Mouse (Mus musculus) cerebellum, adult 11-12 months (tissue): ENCODE results near the gene E4f1.

ENCODE experiments used
- DNase-seq: peaks from one replicate; pipeline ENCODE4 v3.0.0; 2022

E4f1 gene

DNA sequence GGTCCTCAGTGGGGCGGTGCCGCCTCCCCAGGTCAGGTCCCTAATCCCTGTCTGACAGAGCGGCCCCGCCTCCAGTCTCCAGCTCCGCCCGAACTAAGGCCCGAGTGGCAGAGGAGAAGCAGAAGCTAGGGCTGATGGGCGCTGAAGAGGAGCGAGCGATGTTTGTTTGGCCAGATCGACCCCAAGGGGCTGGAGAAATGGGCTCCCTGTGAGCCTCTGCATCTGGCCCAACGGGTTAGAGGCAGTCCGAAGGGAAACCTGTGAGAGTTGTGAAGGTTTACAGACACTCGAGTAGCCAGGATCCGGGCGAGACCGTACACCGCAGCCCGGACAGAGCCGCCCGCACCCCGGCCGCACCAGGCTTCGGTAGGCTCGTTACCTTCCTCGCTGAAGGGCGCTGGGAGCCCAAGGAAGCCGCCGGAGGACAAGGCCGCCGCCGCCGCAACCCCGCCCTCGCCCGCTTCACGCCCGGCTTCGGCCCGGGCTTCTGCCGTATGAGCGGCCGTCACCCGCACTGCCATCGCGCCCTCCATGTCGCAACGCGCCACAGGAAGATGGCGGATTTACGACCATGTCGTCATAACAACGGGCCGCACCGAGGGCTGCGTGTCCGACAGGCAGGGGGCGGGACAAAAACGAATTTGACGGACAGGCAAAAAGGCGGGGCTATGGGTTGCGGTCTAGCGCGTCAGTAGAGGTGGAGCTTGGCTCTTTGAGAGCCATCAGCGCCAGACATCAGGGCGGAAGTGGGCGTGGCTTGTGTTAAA lies 15.2 kb downstream of the E4f1 start:
- peak; percentile 99 for DNase-seq

GRCm38 (mm10) chr17:24454218-24454755 lies 15.8 kb downstream of the E4f1 start:
- DNase-seq, result no peak

- DNase-seq, result peak; percentile 43
Observed at GRCm38 (mm10) chr17:24453372-24453771, 16.7 kb downstream of the E4f1 start.

DNA sequence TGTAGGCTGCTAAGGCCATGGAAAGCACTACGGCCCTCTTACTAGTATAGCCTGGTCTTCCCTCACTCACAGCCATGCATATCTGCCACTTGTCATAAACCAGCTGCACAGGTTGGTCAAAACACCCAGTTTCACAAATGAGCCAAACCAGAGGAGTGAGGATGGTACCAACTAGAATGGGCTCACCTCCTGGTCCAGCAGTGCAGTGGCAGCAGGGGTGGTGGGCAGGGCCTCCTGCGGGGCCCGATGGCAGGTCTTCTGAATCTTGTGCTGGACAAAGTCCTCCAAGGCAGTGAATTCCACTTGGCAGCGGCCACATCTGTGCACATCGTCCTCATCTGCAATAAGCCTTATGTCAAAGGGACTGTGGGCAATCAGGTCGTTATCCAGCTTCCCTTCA lies 18.9 kb downstream of the E4f1 start:
- peak; percentile 23 for DNase-seq

- no peak for DNase-seq
Observed at GRCm38 (mm10) chr17:24449507-24449906, 20.6 kb downstream of the E4f1 start.

DNA sequence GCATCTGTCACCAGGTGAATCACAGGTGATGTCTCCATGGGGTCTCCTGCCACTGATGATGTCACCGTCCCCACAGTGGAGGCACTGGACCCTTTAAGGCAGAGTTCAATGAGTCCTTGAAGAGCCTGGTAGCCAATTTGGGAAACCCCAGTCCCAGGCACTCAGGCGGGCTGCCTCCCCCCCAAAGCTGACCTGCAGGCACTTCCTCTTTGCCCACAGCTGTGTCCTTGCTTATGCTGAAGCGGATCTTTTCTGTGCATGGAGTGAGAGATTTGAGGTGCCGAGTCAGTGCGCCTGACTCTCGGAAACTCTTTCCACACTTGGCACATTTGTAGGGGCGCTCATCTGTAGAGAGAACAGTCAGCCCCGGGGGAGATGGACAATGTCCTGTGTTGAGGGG lies 23.5 kb downstream of the E4f1 start:
- DNase-seq, result no peak

GRCm38 (mm10) chr17:24443409-24443808 lies 26.7 kb downstream of the E4f1 start:
- DNase-seq, result peak; percentile 84

DNA sequence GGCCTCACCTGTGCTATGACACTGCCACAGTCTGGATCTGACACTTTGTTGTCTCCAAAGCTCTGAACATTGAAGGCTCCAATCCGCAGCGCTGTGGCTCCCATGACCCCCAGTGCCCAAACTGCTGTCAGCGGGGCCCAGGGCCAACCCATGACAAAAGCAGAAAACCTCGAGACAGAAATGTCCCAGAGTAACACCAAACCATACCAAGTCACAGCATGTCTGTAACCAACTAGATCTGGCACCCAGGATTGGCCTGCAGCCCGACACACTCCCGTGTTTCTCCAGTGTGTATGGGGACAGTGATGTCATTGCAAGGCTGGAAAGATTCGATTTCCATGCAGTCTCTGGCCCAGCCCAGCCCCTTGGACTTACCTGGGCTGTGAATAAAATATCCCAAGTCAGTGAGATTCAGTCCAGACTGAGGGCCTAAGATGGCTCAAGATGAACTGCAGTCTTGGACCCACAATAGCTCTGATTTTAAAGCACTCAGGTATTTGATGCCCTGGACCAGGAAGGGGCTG lies 27.4 kb downstream of the E4f1 start, which contains the start of gene Dnase1l2:
TSS of gene Dnase1l2 (minus strand) at position 474 of the 524 bp plus-strand sequence.
- no peak for DNase-seq

DNA sequence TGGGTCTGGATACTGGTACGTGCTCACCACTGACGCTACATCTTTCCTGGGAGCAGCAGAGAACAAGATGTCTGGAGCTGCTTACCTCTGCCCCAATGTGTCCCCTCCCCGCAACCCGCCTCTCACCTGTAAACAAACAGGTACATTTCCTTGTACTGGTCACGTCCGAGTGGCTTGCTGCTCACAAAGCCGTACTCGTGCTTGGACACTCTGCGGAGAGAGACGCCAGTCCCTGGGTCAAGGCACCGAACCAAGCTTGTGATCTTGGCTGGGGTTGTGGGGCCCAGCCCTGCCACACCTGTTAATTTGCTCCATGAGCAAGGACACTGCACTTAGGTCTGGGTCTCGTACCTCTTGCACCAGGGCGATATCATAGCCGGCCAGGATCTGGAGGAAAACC lies 28.0 kb downstream of the E4f1 start:
- no peak for DNase-seq

DNA sequence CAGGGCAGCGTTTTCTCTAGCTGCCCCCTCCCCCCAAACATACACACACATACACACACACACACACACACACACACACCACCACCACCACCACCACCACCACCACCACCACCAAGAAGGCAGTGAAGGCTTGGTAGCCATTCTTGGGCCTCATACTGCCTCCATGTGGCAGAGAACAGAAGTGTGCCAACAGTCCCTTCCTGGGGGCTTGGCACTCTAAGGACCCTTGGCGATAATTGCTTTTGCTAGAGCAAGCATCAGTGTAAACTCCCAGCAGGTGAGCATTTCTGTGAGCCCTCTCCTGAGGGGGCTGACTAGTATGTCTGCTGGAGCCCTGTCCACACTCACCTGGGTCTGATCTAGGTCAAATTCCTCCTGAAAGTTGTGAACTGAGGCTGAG lies 29.0 kb downstream of the E4f1 start:
- DNase-seq, result no peak

DNA sequence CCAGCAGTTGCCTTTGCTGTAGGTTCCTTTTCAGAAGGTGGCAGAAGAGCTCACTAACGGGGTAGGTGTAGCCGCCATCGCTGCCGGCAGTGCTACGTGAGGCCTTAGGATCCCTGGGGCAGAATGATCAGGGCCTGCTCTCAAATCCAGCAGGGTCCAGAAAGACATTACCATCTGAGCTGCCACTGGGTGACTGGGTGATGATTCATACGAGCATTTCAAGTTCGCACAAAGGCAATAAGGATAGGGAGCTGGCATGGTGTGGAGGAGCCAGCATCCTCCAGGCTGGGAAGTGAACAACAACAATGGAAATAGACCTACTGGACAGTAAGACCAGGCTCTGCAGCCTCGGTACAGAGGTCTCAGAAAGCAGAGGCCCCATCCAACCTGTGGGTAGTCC lies 29.7 kb downstream of the E4f1 start:
- DNase-seq, result no peak

DNA sequence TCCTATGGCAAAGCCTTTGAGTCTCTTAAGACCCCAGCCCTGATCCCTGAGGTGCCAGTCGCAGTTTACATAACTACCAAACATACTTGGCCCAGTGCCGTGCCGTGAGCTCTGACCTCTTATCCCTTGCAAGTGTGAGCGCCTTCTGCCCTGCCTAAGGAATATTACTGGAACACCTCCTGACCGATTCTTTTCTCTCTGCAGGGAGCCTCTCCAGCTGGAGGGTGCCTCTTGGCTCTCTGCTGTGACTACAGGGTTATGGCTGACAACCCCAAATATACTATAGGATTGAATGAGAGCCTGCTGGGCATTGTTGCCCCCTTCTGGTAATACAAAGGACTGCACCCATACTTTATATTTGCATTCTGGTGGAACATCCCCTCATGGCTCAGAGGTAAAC lies 33.1 kb downstream of the E4f1 start:
- peak; percentile 66 for DNase-seq

- DNase-seq, result no peak
Observed at GRCm38 (mm10) chr17:24429201-24429983, 40.7 kb downstream of the E4f1 start.

GRCm38 (mm10) chr17:24427170-24427557 lies 42.9 kb downstream of the E4f1 start:
- DNase-seq, result peak; percentile 37

DNA sequence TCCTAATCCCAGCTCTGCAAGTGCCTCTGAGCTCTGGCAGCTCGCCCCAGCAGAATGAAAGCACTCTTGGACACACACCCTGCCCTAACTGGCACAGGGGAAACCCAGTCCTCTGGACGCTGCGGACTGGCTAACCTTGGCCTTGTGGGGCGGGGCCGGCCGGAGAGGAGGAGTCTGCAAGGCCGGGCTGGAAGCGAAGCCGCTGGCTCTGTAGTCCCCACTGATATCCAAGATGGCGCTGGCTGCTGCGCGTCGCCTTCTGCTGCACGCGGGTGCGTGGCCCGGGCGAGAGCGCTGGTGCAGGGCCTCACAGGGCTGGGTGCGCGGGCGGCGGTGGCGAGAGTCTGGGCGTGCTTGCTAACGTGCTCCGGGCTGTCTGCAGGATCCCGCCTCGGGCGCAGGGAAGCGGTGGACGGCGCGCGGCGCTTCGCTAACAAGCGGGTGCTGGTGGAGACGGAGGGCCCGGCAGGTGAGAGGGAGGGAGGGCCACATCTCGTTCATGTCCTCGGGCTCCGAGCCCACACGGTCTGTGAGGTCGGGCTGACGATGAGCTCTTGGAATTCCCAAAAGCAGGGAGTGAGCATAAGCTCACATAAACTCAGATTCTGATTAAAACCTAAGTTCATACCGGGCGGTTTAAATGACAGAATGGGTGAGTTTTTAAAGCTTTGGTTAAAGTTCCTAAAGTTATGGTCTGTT lies 43.5 kb downstream of the E4f1 start, which contains the start of gene Eci1:
TSS of gene Eci1 (plus strand) at position 171 of the 699 bp plus-strand sequence.
- peak; percentile 99 for DNase-seq

GRCm38 (mm10) chr17:24425905-24426304 lies 44.2 kb downstream of the E4f1 start:
- DNase-seq, result peak; percentile 43

DNA sequence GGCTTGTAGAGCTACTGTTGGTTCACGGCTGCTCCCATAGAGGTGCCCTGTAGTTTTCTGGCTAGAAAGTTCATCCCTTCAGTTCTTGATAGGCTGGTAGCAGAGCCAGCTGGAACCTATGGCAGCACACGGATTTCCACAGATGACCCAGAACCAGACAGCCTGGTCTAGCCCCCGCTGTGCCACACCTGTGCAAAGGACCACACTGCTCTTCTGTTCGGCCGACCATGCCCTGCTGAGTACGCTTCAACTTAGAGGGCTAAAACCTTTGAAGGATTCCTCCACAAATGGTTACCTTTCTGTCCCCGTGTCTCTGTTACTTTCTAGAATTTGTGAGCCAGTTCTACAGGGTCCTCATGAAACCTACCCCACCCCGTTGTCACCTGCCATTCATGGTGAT lies 44.8 kb downstream of the E4f1 start:
- DNase-seq, result peak; percentile 70

DNA sequence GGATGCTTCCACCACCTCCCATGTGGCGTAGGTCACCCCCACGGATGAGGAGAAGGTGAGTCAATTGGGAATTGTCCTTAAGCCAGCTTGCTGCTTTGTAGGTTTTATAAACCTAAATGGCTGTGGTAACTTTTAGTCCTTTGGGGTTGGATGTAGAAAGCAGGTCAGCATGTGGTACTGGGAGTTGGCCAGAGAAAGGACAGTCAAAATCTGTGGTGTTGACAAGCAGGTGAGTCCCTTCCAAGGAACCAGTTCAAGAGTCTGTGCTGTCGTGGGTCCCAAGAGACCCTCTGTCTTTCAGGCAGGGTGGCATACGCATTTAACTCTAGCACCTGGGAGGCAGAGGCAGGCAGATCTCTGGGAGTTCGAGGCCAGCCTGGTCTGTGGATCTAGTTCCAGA lies 45.6 kb downstream of the E4f1 start:
- DNase-seq, result no peak

- no peak for DNase-seq
Observed at GRCm38 (mm10) chr17:24423114-24423513, 47.0 kb downstream of the E4f1 start.

DNA sequence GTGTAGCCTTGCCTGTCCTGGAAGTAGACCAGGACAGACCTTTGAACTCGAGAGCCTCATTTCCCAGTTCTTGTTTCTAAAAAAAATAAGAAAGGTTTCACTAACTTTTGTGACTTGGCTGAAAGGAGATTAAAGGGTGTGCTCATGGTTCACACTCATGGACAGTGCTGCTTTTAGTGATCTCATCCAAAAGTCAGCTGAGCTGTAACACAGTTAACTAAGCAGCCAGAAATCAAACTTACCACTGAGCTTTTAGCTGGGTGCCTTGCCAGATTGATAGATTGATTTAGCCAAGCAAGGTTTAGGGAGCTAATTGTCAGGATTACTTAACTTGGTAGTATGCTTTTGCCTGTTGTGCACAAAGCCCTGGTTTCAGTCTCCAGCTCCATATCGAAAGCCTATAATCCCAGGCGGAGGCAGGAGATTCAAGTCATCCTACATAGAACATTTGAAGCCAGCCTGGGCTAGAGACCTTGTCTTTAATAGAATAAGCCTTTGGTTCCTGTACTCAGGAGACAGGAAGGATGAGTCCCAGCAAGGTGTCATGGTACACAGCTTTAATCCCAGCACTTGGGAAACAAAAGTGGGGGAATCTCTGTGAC lies 54.0 kb downstream of the E4f1 start:
- DNase-seq, result no peak

DNA sequence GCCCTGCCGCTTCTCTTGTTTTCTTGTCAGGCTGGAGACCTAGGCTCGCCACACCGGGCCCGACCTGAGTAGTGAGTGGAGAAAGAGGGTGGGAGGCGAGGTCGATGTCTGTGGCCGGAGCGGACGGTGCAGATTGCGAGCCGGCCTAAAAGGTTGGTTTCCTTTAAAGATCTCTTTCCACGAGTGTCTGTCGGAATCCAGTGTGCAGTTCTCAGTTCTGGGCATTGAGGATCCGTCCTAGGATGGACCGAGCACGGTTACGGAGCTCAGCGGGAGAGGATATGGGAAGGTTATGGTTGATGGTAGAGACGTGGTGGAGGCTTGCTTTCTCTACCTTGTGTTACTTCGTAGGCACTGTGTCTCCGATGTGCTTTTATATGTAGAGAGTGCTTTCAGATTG lies 55.1 kb downstream of the E4f1 start:
- no peak for DNase-seq

DNA sequence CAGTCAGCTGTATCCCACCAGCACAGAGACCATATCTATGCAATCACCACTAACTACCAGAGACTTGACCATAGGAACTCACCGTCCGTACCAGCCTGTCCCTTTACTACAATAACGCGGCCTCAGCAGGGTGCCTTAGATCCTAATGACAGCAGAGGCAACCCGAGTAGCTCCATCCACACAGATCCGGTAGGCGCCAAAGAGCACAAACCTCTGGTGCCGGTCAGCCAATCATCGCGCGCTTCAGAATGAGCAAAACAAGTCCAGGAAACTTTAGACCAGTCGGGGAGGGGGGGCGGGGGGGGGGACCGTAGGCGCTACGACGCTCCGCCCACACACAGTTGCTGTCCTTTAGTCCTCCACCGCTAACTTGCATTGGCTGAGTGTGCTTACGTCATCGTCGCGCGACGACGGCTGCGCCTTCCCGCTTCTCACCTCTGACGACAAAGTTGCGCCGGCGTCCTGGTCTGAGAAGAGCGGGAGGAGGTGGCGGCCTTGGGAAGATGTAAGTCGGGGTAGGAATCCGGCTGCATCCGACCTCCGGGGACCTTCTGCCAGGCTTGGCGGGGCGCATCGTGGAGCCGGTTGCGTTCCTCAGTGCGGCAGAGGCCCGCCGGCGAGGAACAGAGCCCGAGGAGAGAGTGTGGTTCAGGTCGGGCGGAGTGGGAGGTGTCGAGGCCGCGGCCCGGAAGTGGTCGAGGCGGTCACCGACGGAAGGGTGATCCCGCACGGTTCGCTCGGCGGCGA lies 55.7 kb downstream of the E4f1 start, which contains the start of gene Rnps1:
TSS of gene Rnps1 (plus strand) at position 336 of the 747 bp plus-strand sequence.
- peak; percentile 91 for DNase-seq
